Mouse (Mus musculus) spleen, adult 12 weeks (tissue): ENCODE measurements around the gene Camkk2.
A peak's percentile ranks its signal among the peaks of the same experiment; 100 is the strongest.

Source experiments
- DNase-seq: peaks from one replicate; pipeline ENCODE4 v3.0.0; 2022; ENCODE audit warnings: low spot score

The Camkk2 gene

GRCm38 (mm10) chr5:122782066-122782465 is 2.9 kb upstream of the Camkk2 start:
- no peak for DNase-seq

DNA sequence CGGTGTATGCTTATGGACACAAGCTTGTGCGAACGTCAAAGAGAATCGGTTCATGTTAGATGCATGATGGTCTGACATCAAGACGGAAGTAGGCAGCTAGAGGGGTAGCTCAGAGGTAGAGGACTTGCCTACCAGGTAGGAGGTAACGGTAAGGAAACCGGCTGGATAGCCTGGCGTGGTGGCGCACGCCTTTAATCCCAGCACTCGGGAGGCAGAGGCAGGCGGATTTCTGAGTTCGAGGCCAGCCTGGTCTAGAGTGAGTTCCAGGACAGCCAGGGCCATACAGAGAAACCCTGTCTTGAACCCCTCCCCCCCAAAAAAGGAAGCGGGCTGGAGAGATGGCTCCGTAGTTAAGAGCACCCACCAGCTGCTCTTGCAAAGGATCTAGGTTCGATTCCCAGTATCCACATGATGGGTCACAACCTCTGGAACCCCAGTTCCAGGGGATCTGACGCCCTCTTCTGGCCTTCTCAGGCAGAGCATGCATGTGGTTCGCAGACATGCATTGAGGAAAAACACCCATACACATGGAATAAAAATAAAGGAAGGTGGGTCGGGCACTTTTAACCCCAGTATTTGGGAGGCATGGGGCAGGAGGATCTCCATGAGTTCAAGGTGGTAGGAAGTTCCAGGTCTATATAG is 1.7 kb upstream of the Camkk2 start:
- no peak for DNase-seq

- DNase-seq = no peak
These were observed 680 bp downstream of the Camkk2 start for GRCm38 (mm10) chr5:122778231-122779226.

DNA sequence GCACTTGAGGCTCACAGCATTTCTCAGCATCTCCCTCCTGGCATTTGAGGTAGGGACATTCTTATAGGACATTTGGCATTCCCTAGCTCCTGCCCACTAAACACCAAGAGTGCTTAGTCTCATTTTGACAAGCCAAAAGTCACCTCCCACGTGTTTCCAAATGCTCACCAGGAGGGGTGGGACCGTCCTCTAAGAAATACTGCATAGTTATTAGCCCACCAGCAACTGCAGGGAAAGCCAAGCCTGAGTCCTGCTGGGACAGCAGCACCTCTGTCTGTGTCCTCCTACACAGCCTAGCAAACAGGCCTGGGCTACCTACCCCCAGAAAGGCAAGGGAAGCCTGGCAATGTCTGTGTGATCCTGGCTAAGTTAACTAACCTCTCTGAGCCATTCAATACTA is 1.9 kb downstream of the Camkk2 start:
- DNase-seq = no peak

DNA sequence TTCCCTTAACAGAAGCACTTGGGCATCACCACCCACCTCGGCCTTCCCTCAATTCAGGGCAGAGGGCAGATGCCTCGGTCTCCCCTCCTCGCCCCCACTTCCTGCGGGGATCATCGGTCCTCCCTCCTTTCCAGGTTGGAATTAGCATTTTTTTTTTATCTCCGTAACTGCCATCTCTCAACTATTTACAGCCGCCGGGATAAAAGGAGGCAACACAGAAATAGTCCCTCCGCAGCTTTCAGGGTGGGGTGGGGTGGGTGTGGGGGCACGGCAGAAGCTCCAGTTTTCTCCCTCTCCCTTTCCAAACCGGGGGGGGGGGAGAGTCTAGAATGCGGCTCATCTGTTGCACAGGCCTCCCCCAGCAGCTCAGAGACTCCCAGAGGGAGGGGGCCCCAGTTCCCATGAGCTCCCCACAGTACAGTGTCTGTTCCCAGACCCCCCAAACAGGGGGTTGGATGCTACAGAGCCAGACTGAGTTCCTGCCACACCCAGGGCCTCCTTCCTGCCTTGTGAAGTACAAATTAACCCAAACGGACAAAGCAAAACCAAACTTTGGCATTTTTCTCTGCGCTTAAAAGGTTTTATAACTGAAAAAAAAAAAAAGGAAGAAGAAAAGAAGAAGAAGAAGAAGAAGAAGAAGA is 3.4 kb downstream of the Camkk2 start:
- no peak for DNase-seq

- peak; percentile 69 for DNase-seq
These were observed 4.2 kb downstream of the Camkk2 start for GRCm38 (mm10) chr5:122774743-122775611.

- DNase-seq = no peak
These were observed 5.5 kb downstream of the Camkk2 start for GRCm38 (mm10) chr5:122773756-122774155.

- DNase-seq = no peak
These were observed 7.8 kb downstream of the Camkk2 start for GRCm38 (mm10) chr5:122771428-122771827.

GRCm38 (mm10) chr5:122770806-122771261 is 8.4 kb downstream of the Camkk2 start:
- no peak for DNase-seq

GRCm38 (mm10) chr5:122770304-122770703 is 8.9 kb downstream of the Camkk2 start:
- no peak for DNase-seq

GRCm38 (mm10) chr5:122769101-122769568 is 10.1 kb downstream of the Camkk2 start:
- DNase-seq = no peak

DNA sequence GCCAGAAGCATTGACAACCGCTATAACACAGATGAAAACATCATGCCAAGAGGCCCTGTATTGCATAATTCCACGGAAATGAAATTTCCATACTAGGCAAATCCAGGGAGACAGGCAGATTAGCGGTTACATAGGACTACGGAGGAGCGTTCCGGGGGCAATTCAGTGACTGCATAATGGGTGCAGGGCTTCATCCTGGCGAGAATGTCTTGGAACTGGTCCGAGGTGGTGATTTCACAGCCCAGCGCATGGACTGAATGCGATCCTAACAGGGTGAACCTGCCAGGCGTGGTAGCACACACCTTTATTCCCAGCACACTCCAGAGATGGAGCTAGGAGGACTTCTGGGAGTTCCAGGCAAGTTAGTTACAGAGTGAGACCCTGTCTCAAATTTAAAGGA is 11.9 kb downstream of the Camkk2 start:
- DNase-seq = no peak

DNA sequence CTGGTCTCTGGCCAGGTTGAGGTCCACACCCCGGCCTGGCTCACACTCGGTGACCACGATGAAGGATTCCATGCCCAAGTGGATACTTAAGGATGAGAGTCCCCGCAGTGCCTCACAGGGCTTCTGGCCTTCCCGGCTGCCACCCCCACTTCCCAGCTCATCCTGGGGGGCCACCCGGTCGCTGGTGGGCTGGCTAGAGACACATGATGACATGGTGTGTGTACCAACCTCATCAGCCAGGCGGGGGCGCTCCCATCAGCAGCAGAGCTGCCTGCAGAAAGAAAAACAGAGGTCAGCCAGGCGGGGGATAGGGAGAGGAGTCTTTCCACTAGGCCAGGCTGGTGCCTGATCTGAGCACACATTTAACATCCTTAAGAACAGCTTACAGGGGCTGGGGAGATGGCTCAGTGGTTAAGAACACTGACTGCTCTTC is 15.2 kb downstream of the Camkk2 start:
- no peak for DNase-seq

DNA sequence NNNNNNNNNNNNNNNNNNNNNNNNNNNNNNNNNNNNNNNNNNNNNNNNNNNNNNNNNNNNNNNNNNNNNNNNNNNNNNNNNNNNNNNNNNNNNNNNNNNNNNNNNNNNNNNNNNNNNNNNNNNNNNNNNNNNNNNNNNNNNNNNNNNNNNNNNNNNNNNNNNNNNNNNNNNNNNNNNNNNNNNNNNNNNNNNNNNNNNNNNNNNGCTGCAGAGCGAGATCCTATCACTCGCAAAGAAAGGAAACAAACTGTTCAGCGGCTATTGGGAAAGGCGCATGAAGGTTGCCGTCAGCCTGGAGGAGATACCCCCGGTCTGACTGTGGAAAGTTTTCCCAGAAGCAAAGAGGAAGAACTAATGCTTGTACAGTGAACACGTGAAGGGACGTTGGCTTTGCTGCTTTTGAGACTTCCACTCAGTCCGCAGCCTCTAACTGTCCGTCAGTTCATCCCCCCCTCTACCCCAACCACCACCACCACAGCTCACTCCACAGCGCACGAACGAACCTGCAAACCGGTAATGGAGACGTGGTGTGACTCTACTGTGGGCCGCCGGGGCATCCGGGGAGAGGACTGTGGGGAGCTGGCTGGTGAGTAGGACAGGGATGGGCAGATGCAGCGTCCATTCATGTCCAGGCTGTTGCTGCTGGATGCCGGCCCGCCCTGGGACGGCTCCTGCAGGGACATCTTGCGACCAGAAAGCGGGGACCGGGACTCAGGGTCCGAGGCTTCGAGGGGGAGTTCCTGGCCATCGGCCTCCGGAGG is 15.8 kb downstream of the Camkk2 start:
- DNase-seq = no peak

- DNase-seq = no peak
These were observed 22.5 kb downstream of the Camkk2 start for GRCm38 (mm10) chr5:122756680-122757079.

GRCm38 (mm10) chr5:122756144-122756543 is 23.1 kb downstream of the Camkk2 start:
- DNase-seq = no peak

DNA sequence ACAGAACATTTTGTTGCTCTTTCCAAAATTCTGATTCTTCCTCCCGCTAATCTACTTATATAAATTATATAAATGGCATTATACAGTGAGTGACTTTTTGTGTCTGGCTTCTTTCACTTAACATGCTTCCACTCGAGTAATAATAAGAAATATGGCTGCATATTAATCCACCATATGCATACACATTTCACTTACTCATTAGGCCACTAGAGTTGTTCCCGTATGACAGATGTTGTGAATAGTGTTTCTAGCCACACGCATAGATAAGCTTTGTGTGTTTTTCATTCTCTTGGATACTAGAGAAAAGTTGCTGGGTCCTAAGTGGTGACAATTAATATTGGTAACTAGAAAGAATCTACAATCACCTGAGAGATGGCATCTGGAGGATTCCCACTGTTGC is 23.6 kb downstream of the Camkk2 start:
- DNase-seq = no peak

GRCm38 (mm10) chr5:122754477-122754876 is 24.7 kb downstream of the Camkk2 start:
- DNase-seq = no peak

GRCm38 (mm10) chr5:122747950-122748349 is 31.3 kb downstream of the Camkk2 start:
- no peak for DNase-seq

GRCm38 (mm10) chr5:122743880-122744422 is 35.3 kb downstream of the Camkk2 start:
- no peak for DNase-seq
